Mouse (Mus musculus): ENCODE data around the gene Ptprn. TPM values are rescaled to one million over a fixed set of nuclear protein-coding genes. Genes with fewer than 3 reads are reported as not detected.
A peak's percentile ranks its signal among the peaks of the same experiment; 100 is the strongest.

Ptprn gene
- polyA plus RNA-seq, 1 experiment from 2014 or later, result 2.3 TPM

- Histone ChIP-seq H3K9ac (no peak overlapping the region), H3K36me3 (no peaks in the 10 kb centered on the region), H3K4me2 (no peak overlapping the region), H3K27ac (no peak overlapping the region), H3K4me3 (replicated peaks) (no peak overlapping the region), H3K27me3 (peaks cover 20% of the 10 kb centered on the region), H3K9me3 (replicated peaks) (no peaks in the 10 kb centered on the region), H3K4me1 (no peaks in the 10 kb centered on the region)
- 82% methylated on average over 5 of the region's 5 CpGs for WGBS
- no peak for ATAC-seq (replicated peaks; ENCODE audit: low FRiP score)
These were observed 18.7 kb upstream of the Ptprn start for GRCm38 (mm10) chr1:75283017-75283416.

DNA sequence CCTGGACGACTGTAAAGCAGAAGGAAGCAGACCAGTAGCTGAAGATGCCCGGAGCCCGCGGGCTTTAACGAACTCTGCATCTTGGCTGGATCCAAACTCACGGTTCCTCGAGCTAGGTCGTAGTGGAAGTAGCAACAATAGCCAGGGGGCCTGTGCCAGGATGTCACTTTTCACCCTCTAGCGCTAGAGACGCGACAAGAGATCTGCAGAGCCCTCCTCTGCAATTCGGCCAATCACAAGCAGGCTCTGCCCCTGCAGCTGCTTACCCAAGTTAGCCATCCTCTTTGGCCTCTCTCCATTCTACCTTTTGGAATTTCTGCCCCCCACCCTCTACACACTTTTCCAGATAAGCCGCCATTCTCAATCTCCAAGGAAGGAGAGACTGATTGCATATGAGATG, 13.9 kb upstream of the Ptprn start, which contains the start of gene Resp18:
TSS of gene Resp18 (minus strand) at position 188 of the 400 bp plus-strand sequence.
- H3K27ac ChIP-seq, result no peak within 1 kb of the TSS
- no peaks in the 10 kb centered on the region for H3K36me3 ChIP-seq
- H3K27me3 ChIP-seq, result peaks cover 39% of the 10 kb centered on the region
- H3K9ac ChIP-seq, result no peak within 1 kb of the TSS
- no peak within 1 kb of the TSS for H3K4me2 ChIP-seq
- H3K4me1 ChIP-seq, result no peaks in the 10 kb centered on the region
- no peak within 1 kb of the TSS for H3K4me3 ChIP-seq (replicated peaks)
- no peak for ATAC-seq (replicated peaks; ENCODE audit: low FRiP score)
- 4% methylated on average over 13 of the region's 13 CpGs for WGBS
- no peaks in the 10 kb centered on the region for H3K9me3 ChIP-seq (replicated peaks)

DNA sequence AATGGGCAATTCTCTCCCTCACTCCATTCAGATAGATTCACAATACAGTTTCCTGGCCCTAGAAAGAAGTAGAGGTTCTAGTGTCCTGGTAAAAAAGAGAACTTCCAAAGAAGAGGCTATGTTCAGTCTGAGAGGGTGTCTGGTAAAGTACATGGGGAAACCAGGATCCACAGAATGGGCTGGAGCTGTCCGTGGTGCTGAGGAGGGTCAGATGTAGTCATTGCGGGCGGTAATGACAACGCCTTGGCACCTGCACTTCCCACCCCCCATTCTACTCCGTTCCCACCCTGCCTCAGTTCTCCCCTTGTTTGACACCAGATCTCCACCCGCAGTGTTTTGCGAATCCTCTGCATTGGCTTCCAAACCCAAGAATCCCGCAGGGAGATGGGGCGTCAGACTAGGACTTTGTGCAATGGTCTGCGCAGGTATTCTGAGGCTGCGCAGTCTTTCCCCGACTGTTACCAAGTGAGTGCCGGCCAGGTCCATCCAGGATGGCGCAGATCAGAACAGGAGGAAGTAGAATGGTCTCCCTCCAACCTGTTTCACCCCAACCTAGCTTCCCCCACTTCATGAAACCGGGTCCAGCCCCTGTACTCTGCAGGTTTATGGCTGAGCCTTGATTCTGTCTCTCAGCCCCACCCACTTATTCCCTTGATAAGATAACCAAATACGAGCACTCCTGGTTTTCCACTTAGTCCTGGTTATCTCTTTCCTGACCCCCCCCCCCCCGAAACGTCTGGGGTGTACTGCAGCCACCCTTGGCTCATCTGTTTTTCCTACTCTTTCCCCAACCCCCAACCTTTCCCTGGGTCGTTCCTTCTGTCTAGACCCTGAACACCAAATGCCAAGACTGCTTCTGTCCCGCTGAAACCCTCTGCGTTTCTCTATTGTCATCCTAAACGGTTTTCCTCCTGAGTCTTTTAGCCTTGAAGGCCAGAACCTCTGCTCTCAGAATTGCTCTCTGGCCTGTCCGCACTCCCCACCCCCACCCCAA, 13.2 kb upstream of the Ptprn start:
- no peak overlapping the region for H3K9ac ChIP-seq

GRCm38 (mm10) chr1:75262969-75263951, 1.0 kb downstream of the Ptprn start:
- ATAC-seq (replicated peaks; ENCODE audit: low FRiP score), result 0 out of 2 replicates have a peak, but pooled peaks have one; percentile 18
- H3K4me3 ChIP-seq (replicated peaks), result 0 out of 2 replicates have a peak overlapping the region, but pooled peaks have one; percentile 8
- peaks cover 69% of the 10 kb centered on the region for H3K27me3 ChIP-seq
- H3K4me1 ChIP-seq, result peaks cover 9% of the 10 kb centered on the region; the same call in 1 of the 2 replicates
- 1% methylated on average over 40 of the region's 40 CpGs for WGBS
- H3K36me3 ChIP-seq, result no peaks in the 10 kb centered on the region
- H3K9me3 ChIP-seq (replicated peaks), result no peaks in the 10 kb centered on the region
- H3K9ac ChIP-seq, result no peak overlapping the region
- no peak overlapping the region for H3K27ac ChIP-seq
- H3K4me2 ChIP-seq, result peak overlapping the region; percentile 30

More for the DNA sequence above, 13.2 kb upstream of the Ptprn start:
- 5% methylated on average over 23 of the region's 23 CpGs for WGBS
- Histone ChIP-seq H3K27me3 (peaks cover 42% of the 10 kb centered on the region), H3K27ac (no peak overlapping the region), H3K4me3 (replicated peaks) (no peak overlapping the region), H3K9me3 (replicated peaks) (no peaks in the 10 kb centered on the region), H3K4me1 (no peaks in the 10 kb centered on the region), H3K4me2 (no peak overlapping the region), H3K36me3 (no peaks in the 10 kb centered on the region)
- ATAC-seq (replicated peaks; ENCODE audit: low FRiP score), result no peak

- H3K9me3 ChIP-seq (replicated peaks), result no peaks in the 10 kb centered on the region
- H3K27me3 ChIP-seq, result peaks cover 58% of the 10 kb centered on the region
- no peak overlapping the region for H3K27ac ChIP-seq
- no peak overlapping the region for H3K4me2 ChIP-seq
- peaks cover 9% of the 10 kb centered on the region; the same call in 1 of the 2 replicates for H3K4me1 ChIP-seq
- no peak overlapping the region for H3K9ac ChIP-seq
- no peaks in the 10 kb centered on the region for H3K36me3 ChIP-seq
- no peak for ATAC-seq (replicated peaks; ENCODE audit: low FRiP score)
- no peak overlapping the region for H3K4me3 ChIP-seq (replicated peaks)
These were observed 3.0 kb downstream of the Ptprn start for GRCm38 (mm10) chr1:75261278-75261677.

DNA sequence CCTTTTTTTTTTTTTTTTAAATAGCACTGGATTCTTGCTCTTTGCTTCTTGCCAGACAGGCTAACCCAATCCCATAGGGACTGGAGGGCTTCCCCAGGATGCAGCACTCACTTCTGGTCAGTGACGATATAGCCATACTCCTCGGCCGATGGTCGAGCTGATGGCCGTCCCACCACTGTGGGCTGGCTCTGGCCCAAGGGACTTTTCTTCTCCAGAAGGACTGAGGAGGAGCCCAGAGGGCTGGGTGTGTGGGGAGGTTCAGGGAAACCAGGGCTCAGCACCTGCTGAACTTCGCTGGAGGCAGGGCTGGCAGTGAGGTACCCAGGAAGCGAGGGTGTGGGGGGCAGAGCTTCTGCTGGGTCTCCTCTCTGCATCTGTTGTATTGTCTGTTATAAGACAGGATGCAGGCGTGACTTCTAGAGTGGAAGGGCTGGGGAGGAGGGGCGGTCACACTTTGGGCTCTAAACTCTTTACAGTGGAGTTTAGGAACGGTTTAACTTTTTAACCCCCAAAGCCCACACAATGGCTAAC, 8.7 kb downstream of the Ptprn start:
- H3K4me3 ChIP-seq (replicated peaks), result no peak overlapping the region
- H3K9me3 ChIP-seq (replicated peaks), result no peaks in the 10 kb centered on the region
- 61% methylated on average over 10 of the region's 10 CpGs for WGBS
- no peak overlapping the region for H3K4me2 ChIP-seq
- no peak for ATAC-seq (replicated peaks; ENCODE audit: low FRiP score)
- H3K27me3 ChIP-seq, result peaks cover 11% of the 10 kb centered on the region
- H3K36me3 ChIP-seq, result no peaks in the 10 kb centered on the region
- no peak overlapping the region for H3K27ac ChIP-seq
- no peak overlapping the region for H3K9ac ChIP-seq
- H3K4me1 ChIP-seq, result peaks cover 9% of the 10 kb centered on the region

- ATAC-seq (replicated peaks; ENCODE audit: low FRiP score), result no peak
- Histone ChIP-seq H3K9ac (no peak overlapping the region), H3K27me3 (peaks cover 7% of the 10 kb centered on the region), H3K36me3 (no peaks in the 10 kb centered on the region), H3K9me3 (replicated peaks) (no peaks in the 10 kb centered on the region), H3K4me3 (replicated peaks) (no peak overlapping the region), H3K27ac (no peak overlapping the region), H3K4me2 (no peak overlapping the region), H3K4me1 (peaks cover 11% of the 10 kb centered on the region)
- 76% methylated on average over 8 of the region's 8 CpGs for WGBS
These were observed 9.7 kb downstream of the Ptprn start for GRCm38 (mm10) chr1:75254625-75255013.

DNA sequence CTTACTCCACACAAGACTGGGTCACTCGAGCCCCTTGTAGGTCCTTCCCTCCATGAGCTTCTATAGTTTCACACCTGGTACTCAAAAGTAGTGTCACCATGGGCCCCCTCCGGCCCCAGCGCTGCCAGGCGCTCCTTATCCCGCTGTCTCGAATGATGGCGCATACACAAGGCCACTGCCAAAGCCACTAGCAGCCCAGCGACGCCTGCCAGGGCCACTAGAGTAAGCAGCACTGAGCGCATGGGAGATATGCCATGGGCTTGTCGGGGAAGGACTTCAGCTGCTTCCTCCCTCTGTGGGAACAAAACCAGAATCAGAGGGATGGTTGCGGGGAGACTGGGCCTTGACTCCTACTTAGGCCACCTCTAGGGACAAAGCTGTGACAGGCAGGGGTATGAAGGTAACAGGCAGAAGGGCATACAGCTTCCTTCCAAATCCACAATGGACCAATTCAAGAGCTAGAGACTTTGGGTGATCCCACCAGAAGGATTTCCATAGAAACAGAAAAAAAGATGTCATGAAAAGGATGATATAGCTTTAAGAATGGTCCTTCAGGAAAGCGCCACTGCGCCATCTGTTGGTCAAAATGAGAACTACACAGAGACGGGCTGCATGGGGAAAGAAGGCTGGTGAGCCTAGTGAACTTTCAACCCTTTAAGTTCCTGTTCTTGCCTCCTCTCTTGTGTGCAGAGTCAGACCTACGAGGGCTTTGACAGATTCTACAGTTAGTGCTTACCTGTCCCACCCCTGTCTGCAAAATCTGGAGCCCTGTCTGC, 10.3 kb downstream of the Ptprn start:
- peaks cover 7% of the 10 kb centered on the region for H3K27me3 ChIP-seq
- no peak overlapping the region for H3K27ac ChIP-seq
- H3K36me3 ChIP-seq, result no peaks in the 10 kb centered on the region
- no peak for ATAC-seq (replicated peaks; ENCODE audit: low FRiP score)
- H3K4me2 ChIP-seq, result no peak overlapping the region
- H3K4me1 ChIP-seq, result peaks cover 11% of the 10 kb centered on the region
- no peaks in the 10 kb centered on the region for H3K9me3 ChIP-seq (replicated peaks)
- H3K4me3 ChIP-seq (replicated peaks), result no peak overlapping the region
- H3K9ac ChIP-seq, result no peak overlapping the region
- WGBS, result 63% methylated on average over 16 of the region's 16 CpGs

DNA sequence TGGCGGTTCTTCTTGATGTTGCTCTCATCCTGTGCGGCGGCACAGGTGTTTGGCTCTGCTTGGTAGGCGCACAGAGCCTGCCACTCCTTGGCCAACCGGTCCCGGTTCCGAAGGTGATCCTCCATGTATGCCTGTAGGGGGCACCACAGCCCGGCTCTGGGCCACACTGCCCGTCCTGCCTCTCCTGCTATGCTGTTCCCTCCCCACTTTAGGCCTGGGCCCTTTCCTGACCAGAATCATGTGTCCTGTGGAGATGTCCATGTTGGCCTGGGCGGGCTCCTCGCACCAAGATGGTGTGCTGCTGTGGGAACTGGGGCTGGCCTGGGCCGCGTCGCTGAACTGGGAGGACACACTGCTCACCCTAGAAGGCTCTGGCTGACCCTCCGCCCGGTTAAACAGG, 11.3 kb downstream of the Ptprn start:
- no peaks in the 10 kb centered on the region for H3K9me3 ChIP-seq (replicated peaks)
- H3K4me2 ChIP-seq, result no peak overlapping the region
- peaks cover 17% of the 10 kb centered on the region for H3K4me1 ChIP-seq
- H3K27ac ChIP-seq, result no peak overlapping the region
- H3K9ac ChIP-seq, result no peak overlapping the region
- no peaks in the 10 kb centered on the region for H3K36me3 ChIP-seq
- no peak for ATAC-seq (replicated peaks; ENCODE audit: low FRiP score)
- no peak overlapping the region for H3K4me3 ChIP-seq (replicated peaks)
- 76% methylated on average over 16 of the region's 16 CpGs for WGBS
- peaks cover 7% of the 10 kb centered on the region for H3K27me3 ChIP-seq

- ATAC-seq (replicated peaks; ENCODE audit: low FRiP score), result no peak
- Histone ChIP-seq H3K36me3 (no peaks in the 10 kb centered on the region), H3K27ac (no peak overlapping the region), H3K9ac (no peak overlapping the region), H3K4me1 (peaks cover 24% of the 10 kb centered on the region), H3K9me3 (replicated peaks) (no peaks in the 10 kb centered on the region), H3K27me3 (peaks cover 7% of the 10 kb centered on the region), H3K4me3 (replicated peaks) (no peak overlapping the region), H3K4me2 (no peak overlapping the region)
- WGBS, result 70% methylated on average over 13 of the region's 13 CpGs
These were observed 12.0 kb downstream of the Ptprn start for GRCm38 (mm10) chr1:75252308-75252707.

Data from kidney, embryonic 15.5 days (tissue).